Mouse (Mus musculus) neural tube, embryonic 12.5 days (tissue): ENCODE results near the gene Car5a. TPM values are rescaled to one million over a fixed set of nuclear protein-coding genes. Genes with fewer than 3 reads are reported as not detected.

Experiments
- ATAC-seq: fragments of 200-750 bp; cut with Nextera tagmentation; 2 replicates; pipeline ENCODE4 v1.8.0; 2017; ENCODE audit warnings: low read depth, mild to moderate bottlenecking, moderate TSS enrichment, moderate library complexity; ENCODE audit not compliant: low FRiP score
- H3K27ac ChIP-seq: fragments of 300-500 bp; sonication (generic); 2 replicates; pipeline ENCODE4 v1.5.1; 2016
- H3K27me3 ChIP-seq: fragments of 300-500 bp; sonication (generic); replicated peaks from 2 replicates; pipeline ENCODE4 v1.6.1; 2016; ENCODE audit warnings: mild to moderate bottlenecking
- H3K36me3 ChIP-seq: fragments of 300-500 bp; sonication (generic); 2 replicates; pipeline ENCODE4 v1.6.1; 2016; ENCODE audit warnings: mild to moderate bottlenecking
- H3K4me1 ChIP-seq: fragments of 300-500 bp; sonication (generic); 2 replicates; pipeline ENCODE4 v1.6.1; 2016
- H3K4me2 ChIP-seq: fragments of 300-500 bp; sonication (generic); replicated peaks from 2 replicates; pipeline ENCODE4 v1.6.1; 2016; ENCODE audit warnings: mild to moderate bottlenecking
- H3K4me3 ChIP-seq: fragments of 300-500 bp; sonication (generic); 2 replicates; pipeline ENCODE4 v1.5.1; 2016
- H3K9ac ChIP-seq: fragments of 300-500 bp; sonication (generic); 2 replicates; pipeline ENCODE4 v1.6.1; 2016; ENCODE audit warnings: mild to moderate bottlenecking
- H3K9me3 ChIP-seq: fragments of 300-500 bp; sonication (generic); 2 replicates; pipeline ENCODE4 v1.6.1; 2016; ENCODE audit warnings: mild to moderate bottlenecking
- WGBS: fragments of 180-500 bp; shearing (Covaris S2); methylation state at CpG from one replicate; pipeline ENCODE4 v1.1.7; 2016; 5-methylcytosine and 5-hydroxymethylcytosine counted together
- polyA plus RNA-seq: library from polyadenylated mRNA; unstranded; fragments of >200 nt; fragmentation: Nextera tagmentation; extraction: Ambion mirVana; gene quantifications from 2 replicates; pipeline ENCODE4 v1.2.1, GENCODE M21; 2016

Car5a gene
- polyA plus RNA-seq, 1 experiment from 2014 or later, result 0.32 TPM

DNA sequence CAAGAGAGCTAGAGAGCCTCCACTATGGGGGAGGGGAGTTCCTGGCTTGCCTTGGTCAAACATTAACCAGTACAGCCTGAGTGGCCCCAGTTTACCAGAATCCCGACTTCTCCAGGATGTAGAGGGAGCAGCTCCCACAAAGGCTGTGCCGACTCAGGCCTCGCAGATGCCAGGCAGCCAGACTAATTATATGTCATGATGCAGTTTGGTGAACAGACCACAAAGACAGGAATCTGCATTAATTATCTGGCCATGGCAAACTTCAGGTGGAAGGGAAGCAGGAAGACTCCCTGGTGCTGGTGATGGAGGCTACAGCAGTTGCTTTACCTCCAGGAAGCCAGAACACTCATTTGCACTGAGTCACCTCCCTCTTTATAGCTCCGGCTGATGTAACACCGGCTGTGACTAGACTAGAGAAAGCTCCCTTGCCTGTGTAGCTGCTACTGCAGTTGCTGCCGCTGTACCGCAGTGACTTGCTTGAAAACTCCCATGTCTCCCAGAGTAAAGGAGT, 46.8 kb downstream of the Car5a start:
- Histone ChIP-seq H3K27me3 (no peaks in the 10 kb centered on the region), H3K9ac (no peak overlapping the region), H3K4me2 (peak overlapping the region; percentile 12), H3K9me3 (no peaks in the 10 kb centered on the region), H3K36me3 (no peaks in the 10 kb centered on the region), H3K27ac (peak overlapping the region; percentile 47; the same call in 1 of the 2 replicates), H3K4me3 (no peak overlapping the region), H3K4me1 (peaks cover 49% of the 10 kb centered on the region)
- ATAC-seq, result 0 out of 2 replicates have a peak, but pooled peaks have one; percentile 5
- 4% methylated on average over 7 of the region's 7 CpGs for WGBS

DNA sequence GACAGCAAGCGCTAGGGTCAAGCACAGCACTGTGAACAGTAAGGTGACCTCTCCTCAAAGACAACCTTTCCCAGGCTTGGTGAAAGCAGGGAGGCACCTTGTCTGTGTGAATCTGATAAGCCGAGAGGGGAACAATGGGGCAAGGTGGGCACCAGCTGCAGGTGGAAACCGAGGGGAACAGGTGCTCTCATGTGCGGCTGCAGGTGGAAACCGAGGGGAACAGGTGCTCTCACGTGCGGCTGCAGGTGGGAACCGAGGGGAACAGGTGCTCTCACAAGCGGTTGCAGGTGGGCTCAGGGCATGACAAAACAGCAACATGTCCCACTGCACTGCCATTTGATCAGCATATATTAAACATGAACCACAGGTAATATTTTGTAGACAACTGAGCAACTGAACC, 47.5 kb downstream of the Car5a start:
- WGBS, result 85% methylated on average over 9 of the region's 9 CpGs
- Histone ChIP-seq H3K4me3 (no peak overlapping the region), H3K36me3 (no peaks in the 10 kb centered on the region), H3K4me2 (no peak overlapping the region), H3K4me1 (peaks cover 49% of the 10 kb centered on the region), H3K9ac (no peak overlapping the region), H3K9me3 (no peaks in the 10 kb centered on the region), H3K27me3 (no peaks in the 10 kb centered on the region), H3K27ac (no peak overlapping the region)
- no peak for ATAC-seq

DNA sequence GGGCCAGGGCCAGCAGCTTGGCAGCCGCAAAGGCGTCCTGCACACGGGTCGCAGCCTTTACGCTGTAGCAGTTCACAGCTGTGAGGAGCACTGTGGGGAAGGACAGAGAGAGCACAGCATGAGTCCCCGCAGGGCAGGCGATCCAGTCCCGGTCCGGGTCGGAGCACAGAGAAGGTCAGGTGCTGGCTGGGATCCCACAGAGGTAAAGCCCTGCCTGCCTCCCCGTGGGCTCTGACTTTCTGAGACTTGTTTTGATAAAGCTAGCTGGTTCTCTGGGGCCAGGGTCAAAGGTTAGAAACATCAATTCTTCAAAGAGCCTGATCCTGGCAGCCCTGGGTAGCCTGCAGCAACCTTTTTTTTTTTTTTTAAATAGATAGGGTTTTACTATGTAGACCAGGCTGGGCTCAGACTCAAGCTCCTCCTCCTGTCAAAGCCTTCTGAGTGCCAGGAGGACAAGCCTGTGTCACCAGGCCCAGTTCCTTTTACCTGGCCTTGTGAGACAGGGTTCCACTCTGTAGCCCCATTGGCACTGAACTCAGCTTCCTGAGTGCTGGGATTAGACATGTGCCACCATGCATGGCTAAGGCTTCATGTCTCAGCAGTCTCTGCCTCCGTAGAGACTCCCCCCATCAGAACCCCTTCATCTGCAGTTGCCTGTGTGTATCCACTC, 48.1 kb downstream of the Car5a start:
- 26% methylated on average over 12 of the region's 12 CpGs for WGBS
- no peak for ATAC-seq
- Histone ChIP-seq H3K4me3 (no peak overlapping the region), H3K36me3 (no peaks in the 10 kb centered on the region), H3K9me3 (no peaks in the 10 kb centered on the region), H3K9ac (0 out of 2 replicates have a peak overlapping the region, but pooled peaks have one; percentile 26), H3K27ac (no peak overlapping the region), H3K27me3 (no peaks in the 10 kb centered on the region), H3K4me2 (no peak overlapping the region), H3K4me1 (peaks cover 44% of the 10 kb centered on the region)

DNA sequence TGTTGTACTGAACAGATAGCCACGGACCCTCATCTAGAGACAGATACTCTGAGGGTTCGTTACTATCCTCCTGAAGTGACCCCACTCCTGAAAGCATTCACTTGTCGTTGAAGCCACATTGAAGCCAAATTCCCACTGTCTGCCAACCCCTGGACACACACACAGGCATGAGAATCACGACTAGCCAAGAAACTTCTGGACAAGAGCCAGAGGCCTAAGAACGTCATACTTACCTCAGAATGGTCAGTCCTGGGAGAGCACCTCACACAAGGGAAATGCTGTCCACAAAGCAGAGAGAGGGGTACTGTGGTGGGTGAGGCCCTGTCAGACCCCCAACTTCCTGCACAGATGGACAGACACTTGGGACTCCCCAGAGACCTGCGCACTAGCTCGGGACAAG, 48.8 kb downstream of the Car5a start:
- no peak for ATAC-seq

DNA sequence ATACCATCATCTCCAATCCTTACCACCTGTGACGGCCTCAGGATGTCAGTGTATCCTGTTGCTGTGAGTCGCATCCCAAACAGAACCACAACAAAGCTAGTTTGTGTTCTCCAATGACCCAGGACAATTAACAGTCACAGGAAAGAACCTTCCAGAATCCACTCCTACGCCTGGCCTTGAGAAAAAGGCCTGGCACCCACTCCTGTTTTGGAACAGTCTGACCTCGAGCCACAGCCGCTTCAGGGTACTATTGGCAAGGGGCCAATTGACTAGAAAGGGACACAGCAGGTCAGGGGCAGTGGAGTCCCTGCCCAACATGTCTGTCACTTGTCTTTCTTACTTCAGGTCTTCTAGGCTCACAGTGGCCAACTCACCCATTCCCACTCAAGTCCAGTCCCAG, 51.8 kb downstream of the Car5a start:
- Histone ChIP-seq H3K9ac (no peak overlapping the region), H3K4me1 (peaks cover 22% of the 10 kb centered on the region), H3K27ac (no peak overlapping the region), H3K27me3 (no peaks in the 10 kb centered on the region), H3K9me3 (no peaks in the 10 kb centered on the region), H3K4me3 (no peak overlapping the region), H3K4me2 (no peak overlapping the region), H3K36me3 (peaks cover 3% of the 10 kb centered on the region)
- WGBS, result 83% methylated on average over 5 of the region's 5 CpGs
- no peak for ATAC-seq

More for the DNA sequence above, 48.8 kb downstream of the Car5a start:
- peaks cover 41% of the 10 kb centered on the region for H3K4me1 ChIP-seq
- no peak overlapping the region for H3K9ac ChIP-seq
- no peak overlapping the region for H3K4me2 ChIP-seq
- no peak overlapping the region for H3K4me3 ChIP-seq
- H3K9me3 ChIP-seq, result no peaks in the 10 kb centered on the region
- H3K27me3 ChIP-seq, result no peaks in the 10 kb centered on the region
- 86% methylated on average over 7 of the region's 7 CpGs for WGBS
- H3K27ac ChIP-seq, result no peak overlapping the region
- H3K36me3 ChIP-seq, result no peaks in the 10 kb centered on the region

DNA sequence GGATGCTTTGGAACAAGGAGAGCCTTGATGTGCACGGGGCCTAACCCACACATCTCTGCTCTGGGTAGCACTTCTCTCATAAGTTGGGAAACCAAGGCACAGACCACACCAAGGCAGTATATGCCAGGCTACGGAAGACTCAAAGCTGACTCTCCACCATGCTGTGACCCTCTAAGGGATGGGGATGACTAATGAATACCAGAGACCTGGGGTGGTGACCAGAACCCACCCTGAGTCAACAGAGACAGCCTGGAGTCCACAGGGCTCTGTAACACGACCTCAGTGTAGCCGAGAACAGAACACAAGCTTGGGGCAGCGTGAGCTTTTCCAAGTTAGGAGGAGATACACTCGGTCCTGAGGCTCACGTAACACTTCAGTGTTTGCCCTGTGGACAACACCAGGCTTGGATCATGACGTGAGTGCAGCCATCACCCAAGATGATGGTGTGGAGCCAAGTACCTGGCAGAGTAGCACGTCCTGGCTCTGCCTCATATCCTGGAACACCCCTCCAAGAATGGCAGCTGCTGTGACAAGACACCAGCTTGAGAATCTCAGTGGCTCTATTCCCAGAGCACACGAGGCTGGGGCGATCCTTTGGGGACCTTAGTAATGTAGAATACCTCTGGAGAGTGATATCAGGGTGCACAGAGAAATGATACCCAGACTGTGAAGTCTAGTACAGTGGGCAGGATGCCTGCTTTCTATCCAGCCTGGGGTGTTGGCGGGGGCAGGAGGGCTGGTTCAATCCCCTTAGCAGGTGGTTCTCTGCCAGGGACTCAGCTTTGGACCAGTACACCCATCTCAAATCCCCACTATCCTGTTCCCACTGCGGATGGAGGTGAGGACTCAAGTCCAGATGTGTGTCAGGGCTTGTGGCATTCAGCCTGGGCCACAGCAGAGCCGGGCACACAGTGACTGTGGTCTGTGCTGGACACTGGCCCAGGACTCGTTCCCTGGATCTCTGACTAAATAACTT, 54.6 kb downstream of the Car5a start:
- H3K9ac ChIP-seq, result no peak overlapping the region
- ATAC-seq, result no peak
- H3K36me3 ChIP-seq, result peaks cover 29% of the 10 kb centered on the region
- H3K4me1 ChIP-seq, result no peaks in the 10 kb centered on the region; the same call in 1 of the 2 replicates
- H3K9me3 ChIP-seq, result no peaks in the 10 kb centered on the region
- no peak overlapping the region for H3K4me2 ChIP-seq
- H3K27me3 ChIP-seq, result no peaks in the 10 kb centered on the region
- WGBS, result 84% methylated on average over 15 of the region's 15 CpGs
- no peak overlapping the region for H3K4me3 ChIP-seq
- H3K27ac ChIP-seq, result no peak overlapping the region

DNA sequence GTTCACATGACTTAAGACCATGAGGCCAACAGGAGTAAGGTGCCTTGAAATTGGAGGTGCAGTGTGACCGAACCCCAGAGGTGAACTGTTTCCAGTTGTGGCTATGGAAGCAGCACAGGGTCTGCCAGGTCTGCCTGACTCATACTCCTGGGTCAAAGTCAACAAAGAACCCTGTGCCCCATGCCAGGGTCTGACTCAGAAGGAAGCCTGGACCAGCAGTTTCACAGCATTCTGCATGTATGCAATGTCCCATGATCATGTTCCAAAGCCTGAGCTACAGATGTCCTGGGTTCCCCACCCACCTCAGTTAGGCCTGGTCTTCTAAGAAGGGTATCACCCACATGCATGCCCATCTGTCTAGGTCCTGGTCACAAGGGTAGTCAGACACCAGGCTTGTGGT, 55.4 kb downstream of the Car5a start:
- no peak overlapping the region for H3K9ac ChIP-seq
- ATAC-seq, result no peak
- no peaks in the 10 kb centered on the region for H3K27me3 ChIP-seq
- H3K9me3 ChIP-seq, result no peaks in the 10 kb centered on the region
- H3K4me3 ChIP-seq, result no peak overlapping the region
- H3K4me2 ChIP-seq, result no peak overlapping the region
- H3K27ac ChIP-seq, result no peak overlapping the region
- 87% methylated on average over 1 of the region's 1 CpGs for WGBS
- H3K4me1 ChIP-seq, result no peaks in the 10 kb centered on the region; the same call in 1 of the 2 replicates
- H3K36me3 ChIP-seq, result peaks cover 37% of the 10 kb centered on the region

DNA sequence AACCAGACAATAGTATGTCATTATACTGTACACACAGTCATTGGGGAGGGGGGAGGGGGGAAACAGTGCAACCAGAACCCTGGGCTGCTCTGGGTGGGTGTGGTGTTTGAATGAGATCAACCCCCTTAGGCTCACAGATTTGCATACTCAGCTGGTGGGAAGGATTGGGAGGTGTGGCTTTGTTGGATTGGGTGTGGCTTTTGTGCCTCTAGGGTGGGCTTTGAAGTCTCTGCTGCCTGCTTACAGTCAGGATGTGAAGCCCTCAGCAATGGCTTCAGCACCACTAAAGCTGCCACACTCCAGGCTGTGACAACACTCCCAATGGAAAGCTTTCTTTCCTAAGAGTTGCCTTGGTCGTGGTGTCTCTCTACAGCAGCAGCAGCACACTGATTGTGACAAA, 57.2 kb downstream of the Car5a start:
- ATAC-seq, result no peak
- H3K27me3 ChIP-seq, result no peaks in the 10 kb centered on the region
- H3K36me3 ChIP-seq, result peaks cover 54% of the 10 kb centered on the region

DNA sequence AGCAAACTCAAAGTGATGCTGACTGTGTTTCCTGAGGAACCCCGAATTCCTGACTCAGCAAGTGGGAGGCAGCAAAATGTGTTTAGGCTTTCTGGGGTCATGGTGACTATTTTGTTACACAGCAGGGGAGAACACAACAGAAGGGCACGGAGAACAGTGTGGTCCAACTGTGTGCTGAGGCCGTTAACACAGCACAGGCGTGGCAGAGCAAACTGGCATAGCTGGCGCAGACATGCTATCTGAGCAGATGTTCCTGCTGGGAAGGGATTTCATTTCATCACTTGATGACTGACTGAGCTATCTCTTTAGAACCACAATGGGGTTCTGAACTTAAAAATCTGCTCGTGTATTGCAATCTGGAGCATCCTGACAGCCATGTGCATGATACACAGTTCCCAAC, 59.3 kb downstream of the Car5a start:
- ATAC-seq, result no peak
- 84% methylated on average over 6 of the region's 6 CpGs for WGBS
- H3K4me1 ChIP-seq, result no peaks in the 10 kb centered on the region

More for the DNA sequence above, 57.2 kb downstream of the Car5a start:
- Histone ChIP-seq H3K9me3 (no peaks in the 10 kb centered on the region), H3K4me3 (no peak overlapping the region), H3K9ac (no peak overlapping the region), H3K4me2 (no peak overlapping the region), H3K27ac (no peak overlapping the region), H3K4me1 (no peaks in the 10 kb centered on the region; the same call in 1 of the 2 replicates)
- 75% methylated on average over 1 of the region's 1 CpGs for WGBS

DNA sequence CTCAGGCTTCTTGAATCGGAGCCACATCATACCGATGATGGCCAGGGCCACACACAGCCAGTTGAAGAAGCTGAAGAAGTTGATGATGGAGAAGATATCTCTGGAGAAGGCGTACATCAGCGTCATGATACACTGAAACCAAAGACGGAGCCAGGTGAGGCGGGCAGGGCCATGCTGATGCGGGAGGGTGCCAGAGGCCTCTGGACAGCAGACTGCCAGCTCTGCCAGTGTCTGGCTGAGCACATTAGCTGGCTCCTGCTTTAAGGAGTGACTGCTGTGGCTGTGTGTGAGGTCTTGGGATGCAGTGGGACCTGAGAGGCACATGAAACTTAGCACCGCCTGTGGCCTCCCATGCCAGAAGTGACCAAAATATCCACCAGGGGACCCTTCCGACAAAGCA, 59.7 kb downstream of the Car5a start:
- H3K4me1 ChIP-seq, result no peaks in the 10 kb centered on the region
- no peak for ATAC-seq
- 93% methylated on average over 9 of the region's 9 CpGs for WGBS
- no peak overlapping the region for H3K27ac ChIP-seq
- H3K36me3 ChIP-seq, result peaks cover 68% of the 10 kb centered on the region
- H3K9me3 ChIP-seq, result no peaks in the 10 kb centered on the region
- H3K4me3 ChIP-seq, result no peak overlapping the region
- H3K9ac ChIP-seq, result no peak overlapping the region
- no peak overlapping the region for H3K4me2 ChIP-seq
- no peaks in the 10 kb centered on the region for H3K27me3 ChIP-seq

More for the DNA sequence above, 59.3 kb downstream of the Car5a start:
- Histone ChIP-seq H3K4me3 (no peak overlapping the region), H3K4me2 (no peak overlapping the region), H3K27ac (no peak overlapping the region), H3K27me3 (no peaks in the 10 kb centered on the region), H3K9ac (no peak overlapping the region), H3K9me3 (no peaks in the 10 kb centered on the region), H3K36me3 (peaks cover 68% of the 10 kb centered on the region)

DNA sequence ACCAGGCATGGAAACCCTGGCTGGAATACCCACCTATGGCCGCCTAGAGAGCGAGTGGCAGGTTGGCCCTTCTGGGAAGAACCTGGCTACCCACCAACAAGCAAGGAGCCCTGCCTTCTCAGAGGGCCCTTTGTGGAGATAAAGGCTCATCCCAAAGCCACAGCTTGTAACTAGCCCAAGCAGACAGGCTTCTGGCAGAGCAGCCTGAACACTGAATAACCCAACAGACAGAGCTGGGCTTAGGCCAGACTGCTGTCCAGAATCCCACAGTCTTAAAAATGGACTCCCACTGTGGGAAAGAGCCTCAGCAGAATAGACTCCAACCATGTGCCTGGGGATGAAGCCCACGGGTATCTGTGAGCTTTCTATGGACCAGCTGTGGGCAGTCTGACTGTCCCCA, 60.5 kb downstream of the Car5a start:
- 83% methylated on average over 3 of the region's 3 CpGs for WGBS
- H3K36me3 ChIP-seq, result peaks cover 68% of the 10 kb centered on the region
- no peak overlapping the region for H3K9ac ChIP-seq

DNA sequence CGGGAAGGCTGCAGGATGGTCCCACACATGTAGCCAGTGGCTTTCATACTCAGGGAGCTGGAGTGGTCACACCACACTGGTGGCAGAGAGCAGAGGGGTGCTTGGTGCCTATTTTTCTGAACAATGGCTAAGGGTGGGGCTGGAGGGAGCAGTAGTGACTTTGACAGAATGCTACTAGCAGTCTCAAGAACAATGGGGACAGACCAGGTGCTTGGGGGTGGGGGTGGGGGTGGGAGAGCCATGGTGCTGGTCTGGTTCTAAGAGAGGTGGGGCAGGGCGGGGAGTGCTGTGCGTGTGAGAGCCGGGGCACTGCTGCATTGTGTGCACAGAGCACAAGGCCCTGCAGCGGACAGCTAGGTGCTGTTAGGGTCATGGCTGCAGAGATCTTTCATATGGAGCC, 62.8 kb downstream of the Car5a start:
- no peaks in the 10 kb centered on the region for H3K27me3 ChIP-seq
- H3K4me1 ChIP-seq, result no peaks in the 10 kb centered on the region; the same call in 1 of the 2 replicates
- no peak overlapping the region for H3K27ac ChIP-seq
- WGBS, result 95% methylated on average over 5 of the region's 5 CpGs
- H3K9me3 ChIP-seq, result no peaks in the 10 kb centered on the region
- H3K4me3 ChIP-seq, result no peak overlapping the region
- no peak for ATAC-seq
- H3K4me2 ChIP-seq, result no peak overlapping the region
- H3K36me3 ChIP-seq, result peaks cover 55% of the 10 kb centered on the region
- no peak overlapping the region for H3K9ac ChIP-seq

More for the DNA sequence above, 60.5 kb downstream of the Car5a start:
- Histone ChIP-seq H3K4me3 (no peak overlapping the region), H3K4me2 (no peak overlapping the region), H3K27ac (no peak overlapping the region), H3K27me3 (no peaks in the 10 kb centered on the region), H3K9me3 (no peaks in the 10 kb centered on the region), H3K4me1 (no peaks in the 10 kb centered on the region; the same call in 1 of the 2 replicates)
- ATAC-seq, result no peak
